Mouse (Mus musculus) embryonic fibroblast, embryonic 13.5 days (primary cell): ENCODE measurements around the gene Cep128.

ENCODE experiments used
- CTCF ChIP-seq: IDR thresholded peaks from 2 replicates; pipeline ENCODE4 v1.5.1; 2011; ENCODE audit warnings: mild to moderate bottlenecking, control low read depth, low read length, moderate library complexity, borderline replicate concordance; ENCODE audit not compliant: insufficient read depth
- POLR2A ChIP-seq: IDR thresholded peaks from 2 replicates; pipeline ENCODE4 v1.6.1; 2011; ENCODE audit warnings: low read depth, mild to moderate bottlenecking, control low read depth, low read length, moderate library complexity

GRCm38 (mm10) chr12:91070551-91071045, 313.6 kb downstream of the Cep128 start:
- TF ChIP-seq CTCF: no peak
- no peak for TF ChIP-seq POLR2A
